Mouse (Mus musculus) CH12.LX (cell line): ENCODE measurements at regions not wholly inside any gene's neighbourhood (a gene's known extent, or its start where the extent isn't known, plus 50 kb on each side); places are given as distances from the start of the nearest gene placed in this dataset.

Experiments used
- DNase-seq: peaks from one replicate; pipeline ENCODE4 v3.0.0-alpha.2; 2013; ENCODE audit errors: extremely low read depth
- H3K27ac ChIP-seq: 2 replicates; pipeline ENCODE4 v1.5.1; 2012; ENCODE audit warnings: low read depth, mild to moderate bottlenecking, control low read depth, moderate library complexity; ENCODE audit not compliant: insufficient read depth
- H3K27me3 ChIP-seq: replicated peaks from 2 replicates; pipeline ENCODE3; 2012; ENCODE audit warnings: inconsistent platforms
- H3K36me3 ChIP-seq, 2 experiments: replicated peaks in 1 of 2; 2 replicates each; pipeline versions ENCODE3 to v1.6.1; 2012; ENCODE audit warnings: inconsistent platforms in 1 of 2, low read length in 1 of 2, mild to moderate bottlenecking in 1 of 2, mixed read lengths in 1 of 2, moderate library complexity in 1 of 2; ENCODE audit not compliant: control insufficient read depth in 1 of 2, insufficient read depth in 1 of 2
- H3K4me1 ChIP-seq, 2 experiments: 2 replicates each; pipeline ENCODE4 v1.6.1; 2012; ENCODE audit warnings: inconsistent platforms in 1 of 2, moderate library complexity in 1 of 2; ENCODE audit not compliant: insufficient read depth in 2 of 2, control insufficient read depth in 1 of 2
- H3K4me2 ChIP-seq: 2 replicates; pipeline ENCODE4 v1.6.1; 2012; ENCODE audit warnings: low read depth, mild to moderate bottlenecking, control low read depth; ENCODE audit not compliant: poor library complexity, insufficient read depth, severe bottlenecking
- H3K4me3 ChIP-seq, 3 experiments: fragments of 150-350 bp in 1 of 3; sonication (generic) in 1 of 3; replicated peaks in 1 of 3; 2 replicates each; pipeline versions ENCODE3 to v1.5.1; 2011 to 2012; ENCODE audit warnings: low read depth in 2 of 3, low read length in 2 of 3, mild to moderate bottlenecking in 2 of 3, moderate library complexity in 2 of 3, control low read depth in 1 of 3, improper control_type of control experiment in 1 of 3, inconsistent platforms in 1 of 3, mixed read lengths in 1 of 3; ENCODE audit not compliant: poor library complexity in 1 of 3
- H3K79me2 ChIP-seq: replicated peaks from 2 replicates; pipeline ENCODE4 v1.6.1; 2012; ENCODE audit warnings: mild to moderate bottlenecking, moderate library complexity; ENCODE audit not compliant: control insufficient read depth, poor library complexity, insufficient read depth, severe bottlenecking; ENCODE audit errors: extremely low read depth
- H3K9ac ChIP-seq: 2 replicates; pipeline ENCODE4 v1.6.1; 2012; ENCODE audit warnings: low read depth, mild to moderate bottlenecking, control low read depth, moderate library complexity; ENCODE audit not compliant: insufficient read depth
- H3K9me3 ChIP-seq: replicated peaks from 2 replicates; pipeline ENCODE3; 2012; ENCODE audit warnings: low read length, inconsistent platforms, mixed read lengths
- BHLHE40 ChIP-seq: IDR thresholded peaks from 2 replicates; pipeline ENCODE4 v1.6.1; 2011; ENCODE audit warnings: mild to moderate bottlenecking, low read depth, low read length, improper control_type of control experiment
- CHD1 ChIP-seq: IDR thresholded peaks from 2 replicates; pipeline ENCODE4 v1.6.1; 2012; ENCODE audit warnings: low read depth, low read length, improper control_type of control experiment, inconsistent platforms
- CTCF ChIP-seq, 2 experiments: IDR thresholded peaks in 1 of 2; conservative IDR thresholded peaks in 1 of 2; 2 replicates each; pipeline ENCODE4 v1.5.1; 2011 to 2012; ENCODE audit warnings: low read depth in 2 of 2, low read length in 2 of 2, improper control_type of control experiment in 1 of 2, inconsistent platforms in 1 of 2, mild to moderate bottlenecking in 1 of 2, moderate library complexity in 1 of 2
- E2F4 ChIP-seq: IDR thresholded peaks from 2 replicates; pipeline ENCODE4 v1.6.1; 2011; ENCODE audit warnings: low read depth, low read length, improper control_type of control experiment; ENCODE audit not compliant: insufficient replicate concordance
- ELF1 ChIP-seq: IDR thresholded peaks from 2 replicates; pipeline ENCODE4 v1.6.1; 2014; ENCODE audit warnings: low read depth, mild to moderate bottlenecking, inconsistent platforms, low read length, improper control_type of control experiment
- EP300 ChIP-seq: IDR thresholded peaks from 2 replicates; pipeline ENCODE4 v1.6.1; 2011; ENCODE audit warnings: low read length, improper control_type of control experiment
- ETS1 ChIP-seq: conservative IDR thresholded peaks from 2 replicates; pipeline ENCODE4 v1.6.1; 2012; ENCODE audit warnings: low read depth, mild to moderate bottlenecking, inconsistent platforms, low read length, improper control_type of control experiment, moderate library complexity
- GABPA ChIP-seq: IDR thresholded peaks from 2 replicates; pipeline ENCODE4 v1.6.1; 2012; ENCODE audit warnings: low read depth, low read length, improper control_type of control experiment, inconsistent platforms; ENCODE audit not compliant: insufficient replicate concordance
- IRF4 ChIP-seq: IDR thresholded peaks from 2 replicates; pipeline ENCODE4 v1.6.1; 2014; ENCODE audit warnings: low read depth, mild to moderate bottlenecking, inconsistent platforms, low read length, improper control_type of control experiment
- JUND ChIP-seq: conservative IDR thresholded peaks from 2 replicates; pipeline ENCODE4 v1.6.1; 2011; ENCODE audit warnings: low read depth, low read length, improper control_type of control experiment
- KAT2A ChIP-seq: IDR thresholded peaks from 2 replicates; pipeline ENCODE4 v1.6.1; 2012; ENCODE audit warnings: low read length, improper control_type of control experiment, inconsistent platforms; ENCODE audit not compliant: insufficient replicate concordance
- MAFK ChIP-seq: IDR thresholded peaks from 2 replicates; pipeline ENCODE4 v1.6.1; 2011; ENCODE audit warnings: low read length, improper control_type of control experiment; ENCODE audit not compliant: insufficient replicate concordance
- MAX ChIP-seq: IDR thresholded peaks from 2 replicates; pipeline ENCODE4 v1.6.1; 2011; ENCODE audit warnings: low read length, improper control_type of control experiment
- MXI1 ChIP-seq: IDR thresholded peaks from 2 replicates; pipeline ENCODE4 v1.6.1; 2011; ENCODE audit warnings: mild to moderate bottlenecking, low read depth, low read length, improper control_type of control experiment
- NELFE ChIP-seq: IDR thresholded peaks from 2 replicates; pipeline ENCODE4 v1.6.1; 2011; ENCODE audit warnings: low read depth, low read length, improper control_type of control experiment
- PAX5 ChIP-seq: IDR thresholded peaks from 2 replicates; pipeline ENCODE4 v1.6.1; 2012; ENCODE audit warnings: low read length, inconsistent platforms, mixed read lengths
- POLR2A ChIP-seq: IDR thresholded peaks from 2 replicates; pipeline ENCODE4 v1.6.1; 2011; ENCODE audit warnings: low read depth, mild to moderate bottlenecking, improper control_type of control experiment, low read length
- POLR2AphosphoS2 ChIP-seq: IDR thresholded peaks from 2 replicates; pipeline ENCODE4 v1.6.1; 2011; ENCODE audit warnings: low read depth, low read length, improper control_type of control experiment
- SIN3A ChIP-seq: IDR thresholded peaks from 2 replicates; pipeline ENCODE4 v1.6.1; 2012; ENCODE audit warnings: low read length, improper control_type of control experiment, inconsistent platforms
- TBP ChIP-seq: conservative IDR thresholded peaks from 2 replicates; pipeline ENCODE4 v1.6.1; 2011; ENCODE audit warnings: low read depth, low read length, improper control_type of control experiment
- TCF12 ChIP-seq: IDR thresholded peaks from 2 replicates; pipeline ENCODE4 v1.6.1; 2014; ENCODE audit warnings: low read depth, mild to moderate bottlenecking, inconsistent platforms, low read length, improper control_type of control experiment
- UBTF ChIP-seq: IDR thresholded peaks from 2 replicates; pipeline ENCODE4 v1.6.1; 2012; ENCODE audit warnings: low read depth, mild to moderate bottlenecking, inconsistent platforms, low read length, improper control_type of control experiment, moderate library complexity
- USF1 ChIP-seq: IDR thresholded peaks from 2 replicates; pipeline ENCODE4 v1.6.1; 2014; ENCODE audit warnings: low read depth, mild to moderate bottlenecking, inconsistent platforms, low read length, improper control_type of control experiment
- USF2 ChIP-seq: conservative IDR thresholded peaks from 2 replicates; pipeline ENCODE4 v1.6.1; 2011; ENCODE audit warnings: low read depth, low read length, improper control_type of control experiment
- ZC3H11A ChIP-seq: IDR thresholded peaks from 2 replicates; pipeline ENCODE4 v1.6.1; 2012; ENCODE audit warnings: low read depth, mild to moderate bottlenecking, inconsistent platforms, low read length, improper control_type of control experiment
- ZNF384 ChIP-seq: IDR thresholded peaks from 2 replicates; pipeline ENCODE4 v1.6.1; 2012; ENCODE audit warnings: low read depth, low read length, improper control_type of control experiment, inconsistent platforms
- dilution Hi-C: fragments of 300-500 bp; cut with MboI; formaldehyde crosslinking; loops from 2 replicates; pipeline ENCODE4 v1.14.3; 2020; ENCODE audit warnings: low sequenced_read_pairs; ENCODE audit not compliant: extremely low pct_unique_long_range_greater_than_20kb, extremely low pct_ligation_motif_present
- in situ Hi-C: fragments of 300-500 bp; cut with MboI; formaldehyde crosslinking; loops from 3 replicates; pipeline ENCODE4 v1.14.3; 2019; ENCODE audit warnings: low sequenced_read_pairs, low pct_ligation_motif_present, low pct_unique_long_range_greater_than_20kb, mixed read lengths

DNA sequence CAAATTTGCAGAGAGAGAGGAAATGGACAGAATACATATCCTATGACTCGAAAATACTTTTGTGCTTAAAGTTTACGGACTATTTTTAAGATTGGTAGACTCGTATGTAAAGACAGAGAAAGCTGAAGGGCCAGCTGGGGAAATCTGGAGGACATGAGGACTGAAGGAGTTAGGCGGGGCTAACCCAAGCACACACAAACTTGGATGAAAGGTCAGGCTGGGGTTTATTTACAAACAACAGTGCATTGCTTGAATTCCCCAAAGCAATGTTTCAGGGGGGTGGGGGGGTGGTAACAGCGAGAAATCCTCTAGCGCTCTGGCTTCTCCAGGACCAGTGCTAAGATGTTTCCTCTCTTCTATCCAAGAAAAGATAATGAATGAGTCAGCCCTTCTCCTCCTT lies 68.3 kb downstream of the Ptger2 start:
- no peaks in the 10 kb centered on the region for H3K4me1 ChIP-seq
- no peak for DNase-seq
- TF ChIP-seq POLR2A (no peak), CTCF (conservative IDR thresholded peaks at IDR 0.05 in 1 of 2, IDR thresholded peaks at IDR 0.05 in 1 of 2; ENCODE audit: low read depth in 2 of 2, low read length in 2 of 2) (no peak), ETS1 (no peak), ZC3H11A (no peak), NELFE (no peak), UBTF (no peak), JUND (no peak), GABPA (no peak), MAFK (no peak), EP300 (no peak), TBP (no peak), MXI1 (no peak), ZNF384 (no peak), ELF1 (no peak), KAT2A (no peak), POLR2AphosphoS2 (no peak), MAX (no peak), BHLHE40 (no peak), E2F4 (no peak)
- TF ChIP-seq, all 38 proteins: peak for 0
- Histone ChIP-seq H3K9me3 (no peaks in the 10 kb centered on the region), H3K9ac (no peak overlapping the region), H3K4me2 (no peak overlapping the region), H3K27me3 (no peaks in the 10 kb centered on the region), H3K27ac (no peak overlapping the region), H3K79me2 (no peaks in the 10 kb centered on the region), H3K36me3 (no peaks in the 10 kb centered on the region), H3K4me3 (no peak overlapping the region)
- dilution Hi-C loops (no loop called here), in situ Hi-C loops (loop anchor here (10.0 kb wide), 1 partner anchor 51 kb away; no protein-coding TSS in a partner anchor)

DNA sequence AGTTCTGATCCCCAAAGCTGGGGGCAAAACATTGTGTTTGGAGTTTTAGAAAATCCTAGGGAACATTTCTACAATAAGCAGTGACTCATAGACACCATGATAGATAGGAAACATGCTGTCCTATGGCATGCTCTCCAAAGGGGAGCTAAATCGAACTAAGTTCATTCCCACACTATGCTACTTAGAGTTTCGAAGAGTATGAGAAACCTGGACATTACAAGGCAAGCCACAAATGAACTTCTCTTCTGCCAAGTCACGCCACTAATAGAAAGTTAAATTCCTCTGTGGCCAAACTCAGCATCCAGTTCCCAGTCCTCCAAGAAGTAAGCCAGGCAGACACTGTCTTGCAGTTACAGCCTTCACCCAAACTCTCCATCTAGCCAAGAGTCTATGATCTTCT lies 73.7 kb downstream of the Ptger2 start:
- no peak overlapping the region for H3K27ac ChIP-seq
- H3K4me3 ChIP-seq: no peak overlapping the region
- TF ChIP-seq USF1 (no peak), KAT2A (no peak), CHD1 (no peak), IRF4 (no peak), ELF1 (no peak), USF2 (no peak), PAX5 (no peak), JUND (no peak), TCF12 (no peak), SIN3A (no peak)
- in situ Hi-C loops: no loop called here
- no peak overlapping the region for H3K4me2 ChIP-seq
- no peak overlapping the region for H3K9ac ChIP-seq
- no peaks in the 10 kb centered on the region for H3K4me1 ChIP-seq
- H3K36me3 ChIP-seq: no peaks in the 10 kb centered on the region
- dilution Hi-C loops: no loop called here
- H3K79me2 ChIP-seq: no peaks in the 10 kb centered on the region
- no peaks in the 10 kb centered on the region for H3K9me3 ChIP-seq
- no peak for DNase-seq
- H3K27me3 ChIP-seq: no peaks in the 10 kb centered on the region
